Mouse (Mus musculus) adrenal gland, postnatal 10 days (tissue): Measurements from ENCODE around the gene Sike1. TPM values are rescaled to one million over a fixed set of nuclear protein-coding genes. Genes with fewer than 3 reads are reported as not detected.

Experiments used
- DNase-seq: peaks from one replicate; pipeline ENCODE4 v3.0.0; 2021; ENCODE audit warnings: mixed read lengths
- total RNA-seq, 2 experiments: library from RNA; stranded (reverse); gene quantifications; 2 replicates each; pipeline ENCODE4 v1.2.3; 2021

Sike1 gene
- total RNA-seq, 2 experiments from 2014 or later: 66.9 to 90.1 TPM

GRCm38 (mm10) chr3:103026174-103026573 lies 30.7 kb downstream of the Sike1 start:
- DNase-seq: no peak

GRCm38 (mm10) chr3:103040285-103040684 lies 44.8 kb downstream of the Sike1 start:
- no peak for DNase-seq

DNA sequence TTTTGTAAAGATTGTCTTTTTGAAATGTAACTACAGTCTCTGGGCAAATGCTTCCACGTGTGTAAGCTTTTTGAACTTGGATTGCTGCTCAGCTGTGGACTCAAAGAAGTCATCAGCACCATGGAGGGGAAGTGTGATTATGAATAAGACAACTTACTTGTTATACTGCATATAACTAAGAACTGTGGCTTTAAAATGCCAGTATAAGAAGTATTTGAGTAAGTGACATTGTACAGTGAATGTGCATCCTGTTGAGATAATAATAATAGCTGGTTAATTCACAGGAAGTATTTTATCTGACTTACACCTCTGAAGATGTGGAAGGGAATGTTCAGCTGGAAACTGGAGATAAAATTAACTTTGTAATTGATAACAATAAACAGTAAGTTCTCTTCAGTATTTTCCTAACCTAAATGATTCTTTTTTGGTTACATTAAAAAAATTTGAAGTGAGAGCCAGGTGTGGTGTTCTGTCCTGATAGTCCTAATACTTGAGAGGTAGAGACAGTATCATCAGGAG lies 45.4 kb downstream of the Sike1 start:
- no peak for DNase-seq

GRCm38 (mm10) chr3:103056016-103056595 lies 60.6 kb downstream of the Sike1 start:
- no peak for DNase-seq

DNA sequence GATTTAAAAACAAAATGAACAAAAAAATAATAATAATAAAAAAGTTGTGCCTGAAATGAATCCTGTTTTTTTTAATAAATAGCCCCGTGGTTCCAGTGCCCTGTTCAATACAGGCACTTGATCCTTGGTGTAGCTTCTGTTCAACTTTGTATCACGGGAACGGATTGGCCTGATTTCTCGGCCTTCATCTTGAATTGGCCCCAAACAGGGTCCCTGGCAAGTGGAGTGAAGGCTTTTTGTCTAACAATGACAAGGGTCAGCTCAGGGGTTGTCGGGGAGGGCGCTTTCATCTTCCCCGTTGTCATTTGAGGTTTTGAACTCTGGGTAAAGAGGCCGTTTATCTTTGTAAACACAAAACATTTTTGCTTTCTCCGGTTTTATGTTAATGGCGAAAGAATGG lies 62.2 kb downstream of the Sike1 start:
- DNase-seq: no peak

Other genes with a start within 250 kb of the Sike1 start
- gene Tshb, start 213.0 kb upstream of the Sike1 start, total RNA-seq: not detected
- gene Sycp1, start 59.6 kb upstream of the Sike1 start, total RNA-seq: not detected
- gene Nr1h5, start 31.6 kb upstream of the Sike1 start, total RNA-seq: under 1 TPM; 0.36 to 0.45 TPM
- 100 to 1,000 TPM; 307 to 342 TPM for gene Csde1, start 24.7 kb downstream of the Sike1 start, total RNA-seq
- gene Nras, start 62.6 kb downstream of the Sike1 start, total RNA-seq: 10 to 100 TPM; 83.3 to 99.7 TPM
- 10 to 100 TPM in 1 of 2 experiments, 1 to 10 TPM in 1; 8.3 to 19.9 TPM for gene Ampd1, start 78.3 kb downstream of the Sike1 start, total RNA-seq
- gene Dennd2c, start 106.9 kb downstream of the Sike1 start, total RNA-seq: 1 to 10 TPM; 2.0 to 3.4 TPM
- 10 to 100 TPM; 51.7 to 59.0 TPM for gene Bcas2, start 175.9 kb downstream of the Sike1 start, total RNA-seq